Mouse (Mus musculus): ENCODE measurements around the gene Dab2ip. TPM values are rescaled to one million over a fixed set of nuclear protein-coding genes. Genes with fewer than 3 reads are reported as not detected.

Gene Dab2ip
- total and polyA plus RNA-seq, 3 experiments: 4.0 to 9.9 TPM; not detected in 1

DNA sequence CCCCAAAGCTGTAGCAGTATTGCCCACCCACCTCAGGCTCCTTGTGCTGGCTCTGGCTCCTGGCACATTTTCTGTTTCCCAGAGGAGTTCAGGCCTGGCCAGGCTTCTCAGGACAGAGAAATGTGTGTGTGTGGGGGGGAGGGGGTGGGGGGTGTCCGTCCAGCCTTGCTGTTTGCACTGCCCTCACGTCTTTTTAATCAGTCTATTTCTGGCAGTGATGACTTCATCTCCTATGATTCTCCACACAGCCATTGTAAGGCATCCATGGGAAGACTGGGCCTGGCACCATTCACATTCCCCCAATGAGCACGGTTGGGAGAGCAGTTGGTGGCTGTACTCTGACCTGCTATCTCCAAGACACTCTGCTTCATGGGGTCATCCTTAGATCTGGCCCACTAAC, 125.9 kb downstream of the Dab2ip start:
- peaks cover 0 to 11% of the 10 kb centered on the region in 2 experiments; a peak in 2 of 4 replicates for H3K4me1 ChIP-seq (ENCODE audit: control insufficient read depth in 1 of 2, insufficient read depth in 2 of 2, low read length in 2 of 2)
- H3K79me2 ChIP-seq (ENCODE audit: control insufficient read depth, insufficient read depth, low read length, poor library complexity): no peaks in the 10 kb centered on the region
- no peak overlapping the region for H3K9ac ChIP-seq (ENCODE audit: control insufficient read depth, low read depth, low read length, poor library complexity, severe bottlenecking)
- H3K9me3 ChIP-seq (replicated peaks; ENCODE audit: insufficient read depth, low read length): no peaks in the 10 kb centered on the region
- H3K27me3 ChIP-seq (ENCODE audit: control insufficient read depth in 1 of 2, insufficient read depth in 2 of 2, low read length in 2 of 2): peaks cover 2% of the 10 kb centered on the region in 2 experiments; a peak in 3 of 4 replicates
- H3K27ac ChIP-seq (ENCODE audit: control insufficient read depth, low read depth, low read length): no peak overlapping the region
- H3K36me3 ChIP-seq (ENCODE audit: control insufficient read depth in 1 of 2, insufficient read depth in 2 of 2, low read length in 2 of 2): 0 out of 4 replicates have a peak, but pooled peaks cover 0 to 2% of the 10 kb centered on the region in 2 experiments
- no peak overlapping the region for H3K4me3 ChIP-seq (ENCODE audit: control insufficient read depth in 1 of 2, insufficient read depth in 1 of 2, low read depth in 2 of 2, low read length in 2 of 2)
- TF ChIP-seq CHD1 (IDR thresholded peaks at IDR 0.05; ENCODE audit: low read depth, low read length) (no peak), HCFC1 (IDR thresholded peaks at IDR 0.05; ENCODE audit: low read depth, low read length) (no peak), JUND (IDR thresholded peaks at IDR 0.05; ENCODE audit: low read depth, low read length) (no peak), SIN3A (IDR thresholded peaks at IDR 0.05; ENCODE audit: low read length) (no peak), ETS1 (IDR thresholded peaks at IDR 0.05; ENCODE audit: low read depth, low read length) (no peak), ZKSCAN1 (IDR thresholded peaks at IDR 0.05; ENCODE audit: low read depth, low read length) (no peak), TCF12 (IDR thresholded peaks at IDR 0.05; ENCODE audit: low read depth, low read length) (no peak), E2F4 (IDR thresholded peaks at IDR 0.05; ENCODE audit: borderline replicate concordance, low read depth, low read length) (no peak), RAD21 (IDR thresholded peaks at IDR 0.05; ENCODE audit: low read depth, low read length) (no peak), ZMIZ1 (IDR thresholded peaks at IDR 0.05; ENCODE audit: low read depth, low read length) (no peak), POLR2AphosphoS5 (IDR thresholded peaks at IDR 0.05; ENCODE audit: borderline replicate concordance, low read depth, low read length) (no peak), MAX (IDR thresholded peaks at IDR 0.05; ENCODE audit: low read length) (no peak), RCOR1 (IDR thresholded peaks at IDR 0.05; ENCODE audit: low read depth, low read length) (no peak), CTCF (IDR thresholded peaks at IDR 0.05 in 2 of 3, conservative IDR thresholded peaks at IDR 0.05 in 1 of 3; ENCODE audit: control insufficient read depth in 1 of 3, insufficient read depth in 1 of 3, low read depth in 2 of 3, low read length in 3 of 3, poor library complexity in 1 of 3, severe bottlenecking in 1 of 3) (no peak), POLR2AphosphoS2 (IDR thresholded peaks at IDR 0.05; ENCODE audit: low read length) (no peak), GATA1 (IDR thresholded peaks at IDR 0.05; ENCODE audit: low read depth, low read length) (no peak), ZC3H11A (IDR thresholded peaks at IDR 0.05; ENCODE audit: low read depth, low read length) (no peak)
- no peak for DNase-seq (ENCODE audit: low read depth, low spot score)

DNA sequence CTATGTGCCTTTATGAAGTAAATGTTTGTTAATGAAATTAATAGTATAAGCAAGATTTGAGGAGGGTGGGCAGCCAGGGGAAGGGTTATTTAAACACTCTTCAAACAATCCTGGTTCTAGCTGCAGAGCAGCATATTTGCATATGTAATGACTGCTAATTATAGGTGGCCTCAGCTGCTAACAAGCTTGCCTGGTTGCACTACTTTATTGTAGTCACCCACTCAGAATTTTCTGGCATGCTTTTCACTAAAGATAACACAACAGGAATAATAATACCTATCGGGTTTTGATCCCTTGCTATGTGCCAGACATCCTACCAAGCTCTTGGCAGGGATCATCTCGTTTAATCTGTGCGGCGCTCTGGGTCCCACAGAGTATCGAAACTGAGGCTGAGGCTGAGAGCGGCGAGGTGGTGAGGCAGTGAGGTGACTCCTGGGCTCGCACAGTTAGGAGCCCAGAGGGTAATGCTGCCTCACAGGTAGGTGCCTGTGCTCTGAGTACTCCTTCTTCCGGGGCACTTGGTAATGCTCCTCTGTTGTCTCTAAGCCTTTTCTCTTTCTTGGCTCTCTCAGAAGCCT, 126.8 kb downstream of the Dab2ip start:
- DNase-seq (ENCODE audit: low read depth, low spot score): no peak
- TF ChIP-seq CTCF (IDR thresholded peaks at IDR 0.05 in 2 of 3, conservative IDR thresholded peaks at IDR 0.05 in 1 of 3; ENCODE audit: control insufficient read depth in 1 of 3, insufficient read depth in 1 of 3, low read depth in 2 of 3, low read length in 3 of 3, poor library complexity in 1 of 3, severe bottlenecking in 1 of 3): no peak
- TF ChIP-seq MAZ (IDR thresholded peaks at IDR 0.05; ENCODE audit: low read depth, low read length): no peak
- TF ChIP-seq USF1 (IDR thresholded peaks at IDR 0.05; ENCODE audit: low read depth, low read length): no peak
- no peak for TF ChIP-seq GABPA (IDR thresholded peaks at IDR 0.05; ENCODE audit: low read depth, low read length)
- no peak for TF ChIP-seq MEF2A (IDR thresholded peaks at IDR 0.05; ENCODE audit: extremely low read depth, insufficient replicate concordance, low read depth, low read length, poor library complexity, severe bottlenecking)
- no peak for TF ChIP-seq GATA1 (IDR thresholded peaks at IDR 0.05; ENCODE audit: low read depth, low read length)
- no peak for TF ChIP-seq ZNF384 (IDR thresholded peaks at IDR 0.05; ENCODE audit: low read depth, low read length)
- no peak for TF ChIP-seq RAD21 (IDR thresholded peaks at IDR 0.05; ENCODE audit: low read depth, low read length)
- H3K36me3 ChIP-seq (ENCODE audit: control insufficient read depth in 1 of 2, insufficient read depth in 2 of 2, low read length in 2 of 2): 0 out of 4 replicates have a peak, but pooled peaks cover 0 to 2% of the 10 kb centered on the region in 2 experiments
- peaks cover 2 to 3% of the 10 kb centered on the region in 2 experiments; a peak in 3 of 4 replicates for H3K27me3 ChIP-seq (ENCODE audit: control insufficient read depth in 1 of 2, insufficient read depth in 2 of 2, low read length in 2 of 2)
- H3K27ac ChIP-seq (ENCODE audit: control insufficient read depth, low read depth, low read length): no peak overlapping the region
- H3K9ac ChIP-seq (ENCODE audit: control insufficient read depth, low read depth, low read length, poor library complexity, severe bottlenecking): no peak overlapping the region
- no peaks in the 10 kb centered on the region for H3K9me3 ChIP-seq (replicated peaks; ENCODE audit: insufficient read depth, low read length)
- no peak overlapping the region for H3K4me3 ChIP-seq (ENCODE audit: control insufficient read depth in 1 of 2, insufficient read depth in 1 of 2, low read depth in 2 of 2, low read length in 2 of 2)
- H3K4me1 ChIP-seq (ENCODE audit: control insufficient read depth in 1 of 2, insufficient read depth in 2 of 2, low read length in 2 of 2): peaks cover 0 to 11% of the 10 kb centered on the region in 2 experiments; a peak in 2 of 4 replicates
- H3K79me2 ChIP-seq (ENCODE audit: control insufficient read depth, insufficient read depth, low read length, poor library complexity): no peaks in the 10 kb centered on the region
